Mouse (Mus musculus) liver, adult 2 months (tissue): Measurements from ENCODE around the gene Lrrd1. TPM values are rescaled to one million over a fixed set of nuclear protein-coding genes. Genes with fewer than 3 reads are reported as not detected.
"Not testable (repeated sequence)": the region's sequence is repeated elsewhere in the genome, so short reads cannot be mapped to it uniquely, and the experiment has no call there.

Experiments used
- DNase-seq: peaks from one replicate; pipeline ENCODE4 v3.0.0-alpha.2; 2011; ENCODE audit warnings: low read depth, low spot score; ENCODE audit errors: extremely low read depth
- H3K27ac ChIP-seq: fragments of 200-500 bp; replicated peaks from 2 replicates; pipeline ENCODE4 v1.5.1; 2012; ENCODE audit warnings: low read depth, mild to moderate bottlenecking, control low read depth, inconsistent platforms, low read length; ENCODE audit not compliant: insufficient read depth
- H3K27me3 ChIP-seq: fragments of 200-500 bp; 2 replicates; pipeline ENCODE4 v1.6.1; 2012; ENCODE audit warnings: mild to moderate bottlenecking, moderate library complexity, low read length, inconsistent platforms; ENCODE audit not compliant: control insufficient read depth, insufficient read depth
- H3K36me3 ChIP-seq: fragments of 200-500 bp; 2 replicates; pipeline ENCODE4 v1.6.1; 2012; ENCODE audit warnings: low read length, inconsistent platforms; ENCODE audit not compliant: control insufficient read depth, insufficient read depth
- H3K4me1 ChIP-seq: fragments of 200-500 bp; 2 replicates; pipeline ENCODE4 v1.6.1; 2011; ENCODE audit warnings: low read length; ENCODE audit not compliant: control insufficient read depth, insufficient read depth
- H3K4me3 ChIP-seq: fragments of 200-500 bp; 2 replicates; pipeline ENCODE4 v1.5.1; 2011; ENCODE audit warnings: low read depth, mild to moderate bottlenecking, control low read depth, low read length, moderate library complexity; ENCODE audit not compliant: insufficient read depth
- H3K79me2 ChIP-seq: fragments of 200-500 bp; 2 replicates; pipeline ENCODE4 v1.6.1; 2012; ENCODE audit warnings: inconsistent platforms, mild to moderate bottlenecking, low read length, moderate library complexity; ENCODE audit not compliant: control insufficient read depth, insufficient read depth
- H3K9ac ChIP-seq: fragments of 200-500 bp; 2 replicates; pipeline ENCODE4 v1.6.1; 2012; ENCODE audit warnings: low read depth, mild to moderate bottlenecking, control low read depth, inconsistent platforms, low read length
- CTCF ChIP-seq: fragments of 200-500 bp; IDR thresholded peaks from 2 replicates; pipeline ENCODE4 v1.5.1; 2011; ENCODE audit warnings: low read depth, low read length, control low read depth
- POLR2A ChIP-seq: fragments of 200-500 bp; IDR thresholded peaks from 2 replicates; pipeline ENCODE4 v1.6.1; 2011; ENCODE audit warnings: low read length, control low read depth; ENCODE audit not compliant: insufficient read depth; ENCODE audit errors: extremely low read depth
- WGBS: fragments of 180-500 bp; shearing (Covaris S2); methylation state at CpG from one replicate; pipeline ENCODE4 v1.1.7; 2018; 5-methylcytosine and 5-hydroxymethylcytosine counted together
- polyA plus RNA-seq: library from polyadenylated mRNA; depleted of rRNA; stranded (reverse); fragments of >200 nt; gene quantifications from 2 replicates; pipeline ENCODE4 v1.2.3, GENCODE M21; 2012; rRNA removed
- total RNA-seq: library from RNA; depleted of rRNA; stranded (reverse); fragments of >200 nt; gene quantifications from 2 replicates; pipeline ENCODE4 v1.2.3, GENCODE M21; 2014; rRNA removed

The Lrrd1 gene
- not detected in 2 replicates for total RNA-seq
- polyA plus RNA-seq: 0.02 and 0.20 TPM in 2 replicates

DNA sequence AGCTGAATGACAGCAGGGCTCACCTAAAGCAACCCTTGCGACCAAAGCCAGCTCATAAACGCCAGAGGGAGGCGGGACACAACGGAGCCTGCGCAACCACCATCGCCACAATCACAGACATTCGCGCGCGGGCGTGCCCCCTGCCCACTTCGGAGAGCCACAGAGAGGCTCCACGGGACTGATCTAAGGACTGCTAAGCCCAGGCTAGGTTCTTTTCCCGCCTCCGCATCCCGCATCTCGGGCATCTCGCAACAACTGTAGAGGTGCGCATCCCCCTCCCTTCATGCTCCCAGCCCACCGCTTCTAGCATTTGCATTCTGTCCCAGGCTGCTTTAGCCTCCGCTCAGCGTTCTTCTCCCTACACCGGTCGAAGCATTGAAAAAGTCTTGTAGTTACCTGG is at the start of gene Lrrd1:
Lrrd1 (plus strand) TSS at position 148 of the 400 bp plus-strand sequence.
- TF ChIP-seq POLR2A (no peak), CTCF (no peak)
- H3K4me1 ChIP-seq: no peaks in the 10 kb centered on the region
- no peak within 1 kb of the TSS for H3K4me3 ChIP-seq
- no peaks in the 10 kb centered on the region for H3K27me3 ChIP-seq
- WGBS: 23% methylated on average over 24 of the region's 24 CpGs
- peaks cover 18% of the 10 kb centered on the region for H3K36me3 ChIP-seq
- DNase-seq: no peak
- no peaks in the 10 kb centered on the region for H3K79me2 ChIP-seq
- no peak within 1 kb of the TSS for H3K9ac ChIP-seq
- no peak within 1 kb of the TSS for H3K27ac ChIP-seq

- not testable (repeated sequence) for H3K27ac ChIP-seq, H3K9ac ChIP-seq, H3K27me3 ChIP-seq, H3K36me3 ChIP-seq, H3K4me3 ChIP-seq, H3K79me2 ChIP-seq, DNase-seq, H3K4me1 ChIP-seq
- WGBS: 51% methylated on average over 2 of the region's 2 CpGs
Observed at GRCm38 (mm10) chr5:3797101-3797500, 47.9 kb upstream of the Lrrd1 start.

DNA sequence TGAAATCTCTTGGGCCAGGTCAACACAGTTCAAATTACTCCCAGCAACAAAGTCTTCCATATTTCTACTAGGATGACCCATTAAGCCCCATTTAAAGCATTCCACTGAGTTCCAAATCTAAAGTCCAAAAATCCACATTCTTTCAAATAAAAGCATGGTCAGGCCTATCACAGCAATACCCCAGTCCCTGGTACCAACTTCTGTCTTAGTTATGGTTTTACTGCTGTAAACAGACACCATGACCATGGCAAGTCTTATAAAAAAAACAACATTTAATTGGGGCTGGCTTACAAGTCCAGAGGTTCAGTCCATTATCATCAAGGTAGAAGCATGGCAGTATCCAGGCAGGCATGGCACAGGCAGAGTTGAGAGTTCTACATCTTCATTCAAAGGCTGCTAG is 46.3 kb upstream of the Lrrd1 start:
- not testable (repeated sequence) for H3K9ac ChIP-seq, DNase-seq, H3K27ac ChIP-seq, H3K4me3 ChIP-seq, H3K27me3 ChIP-seq, H3K4me1 ChIP-seq, H3K36me3 ChIP-seq, H3K79me2 ChIP-seq

DNA sequence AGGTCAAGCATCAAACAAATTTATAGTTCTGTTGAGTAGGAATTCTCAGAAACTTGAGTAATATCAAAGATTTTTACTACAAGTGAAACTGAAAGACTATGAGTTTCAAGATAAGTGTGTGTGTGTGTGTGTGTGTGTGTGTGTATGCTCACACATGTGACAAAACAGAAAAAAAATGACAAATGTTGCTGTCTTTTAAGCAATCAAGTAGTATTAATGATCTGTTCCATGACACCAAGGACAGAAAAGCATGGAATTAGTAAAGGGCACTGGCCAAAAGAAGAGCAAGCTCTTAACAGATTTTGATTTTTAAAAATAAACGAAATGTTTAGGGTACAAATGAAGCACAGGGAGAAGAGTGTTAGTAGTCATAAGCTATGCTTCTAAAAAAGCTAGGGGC is 44.9 kb upstream of the Lrrd1 start:
- H3K4me3 ChIP-seq: no peak overlapping the region
- H3K27ac ChIP-seq: no peak overlapping the region
- no peak for TF ChIP-seq CTCF
- no peak for TF ChIP-seq POLR2A
- H3K9ac ChIP-seq: no peak overlapping the region
- 88% methylated on average over 1 of the region's 1 CpGs for WGBS
- DNase-seq: no peak
- H3K36me3 ChIP-seq: no peaks in the 10 kb centered on the region
- no peaks in the 10 kb centered on the region for H3K27me3 ChIP-seq
- peaks cover 5% of the 10 kb centered on the region; the same call in 1 of the 2 replicates for H3K79me2 ChIP-seq
- peaks cover 7% of the 10 kb centered on the region for H3K4me1 ChIP-seq

DNA sequence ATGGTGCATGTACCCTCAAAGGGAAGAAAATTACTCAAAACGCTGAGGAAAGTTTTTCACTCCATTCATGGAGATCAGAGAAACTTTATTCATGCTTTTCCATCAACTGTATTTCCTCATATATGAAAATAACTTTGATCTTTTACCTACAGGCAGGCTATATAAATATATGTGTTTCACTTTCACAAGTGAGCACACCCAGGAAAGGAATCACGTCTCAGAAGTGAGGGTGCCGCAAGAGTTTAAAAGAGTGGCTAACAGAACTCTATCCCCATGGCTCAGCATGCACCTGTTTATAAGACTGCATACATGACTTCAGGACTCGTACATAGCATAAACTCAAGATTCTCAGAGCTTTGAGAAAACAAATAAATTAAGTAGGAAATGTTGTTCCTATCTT is 44.1 kb upstream of the Lrrd1 start:
- 70% methylated on average over 4 of the region's 4 CpGs for WGBS
- no peak overlapping the region for H3K9ac ChIP-seq
- TF ChIP-seq POLR2A (no peak), CTCF (no peak)
- H3K79me2 ChIP-seq: peaks cover 2% of the 10 kb centered on the region; the same call in 1 of the 2 replicates
- H3K4me3 ChIP-seq: no peak overlapping the region
- DNase-seq: no peak
- peaks cover 7% of the 10 kb centered on the region for H3K4me1 ChIP-seq
- H3K27ac ChIP-seq: no peak overlapping the region
- H3K36me3 ChIP-seq: no peaks in the 10 kb centered on the region
- H3K27me3 ChIP-seq: no peaks in the 10 kb centered on the region

DNA sequence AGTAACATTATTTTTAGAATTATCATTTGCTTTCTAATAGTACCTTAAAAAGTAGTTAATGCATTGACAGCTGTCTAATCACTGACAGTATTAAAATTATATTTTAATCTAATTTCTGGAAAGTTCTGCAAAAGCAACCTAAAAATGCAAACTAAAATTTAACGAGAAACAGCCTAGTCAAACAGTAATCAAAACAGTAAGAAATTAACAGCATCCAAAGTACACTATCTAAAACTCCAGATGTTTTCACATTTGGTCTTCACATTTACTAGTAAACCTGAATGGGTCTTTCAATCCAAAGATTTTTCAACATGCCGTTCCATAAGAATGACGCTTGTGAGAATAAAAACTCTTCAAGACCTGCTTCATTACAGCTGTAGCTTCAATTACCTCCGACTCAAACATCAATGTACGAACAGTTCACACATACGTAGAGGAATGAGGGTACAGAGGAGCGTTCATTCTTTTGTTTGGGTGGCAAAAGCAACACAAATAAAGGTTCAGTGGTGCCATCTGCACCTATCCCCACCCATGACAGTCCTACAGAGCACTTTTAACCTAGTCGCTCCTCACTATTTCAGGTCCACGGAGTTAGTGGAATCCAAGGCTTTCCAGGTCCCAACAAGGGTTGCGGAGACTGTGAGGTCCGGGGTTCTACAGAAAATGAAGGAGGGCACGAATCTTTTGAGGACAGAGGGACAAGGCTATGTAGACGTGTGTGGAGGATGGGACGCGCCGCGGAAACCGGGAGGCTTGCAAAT is 43.1 kb upstream of the Lrrd1 start:
- WGBS: 5% methylated on average over 18 of the region's 18 CpGs
- H3K36me3 ChIP-seq: no peaks in the 10 kb centered on the region
- no peak for DNase-seq
- H3K27me3 ChIP-seq: no peaks in the 10 kb centered on the region
- H3K4me1 ChIP-seq: peaks cover 9% of the 10 kb centered on the region
- H3K79me2 ChIP-seq: peaks cover 2% of the 10 kb centered on the region; the same call in 1 of the 2 replicates
- H3K27ac ChIP-seq: peak overlapping the region; percentile 68; the same call in 1 of the 2 replicates
- peak overlapping the region; percentile 98 for H3K4me3 ChIP-seq
- TF ChIP-seq POLR2A: no peak
- TF ChIP-seq CTCF: no peak
- H3K9ac ChIP-seq: peak overlapping the region; percentile 93
